Mouse (Mus musculus) stomach, embryonic 14.5 days (tissue): ENCODE results near the gene Nop16. TPM values are rescaled to one million over a fixed set of nuclear protein-coding genes. Genes with fewer than 3 reads are reported as not detected.

Experiments
- microRNA-seq: library from miRNA; unstranded; fragments of <30 nt; microRNA quantifications from one replicate; pipeline ENCODE4, GENCODE M21; 2016
- polyA plus RNA-seq: library from polyadenylated mRNA; unstranded; fragments of >200 nt; fragmentation: Nextera tagmentation; extraction: Ambion mirVana; gene quantifications from 2 replicates; pipeline ENCODE4 v1.2.1, GENCODE M21; 2014

The Nop16 gene
- polyA plus RNA-seq, 1 experiment from 2014 or later = 87.5 TPM

Small RNAs within 50 kb of the gene (microRNA-seq; reads per million reads assigned to microRNA genes)
- not detected for gene Gm24195

Other genes with a start within 250 kb of the Nop16 start
- 7.7 and 8.7 TPM in 2 replicates for gene Cplx2, start 218.7 kb downstream of the Nop16 start, polyA plus RNA-seq
- 132 and 150 TPM in 2 replicates for gene Thoc3, start 121.2 kb downstream of the Nop16 start, polyA plus RNA-seq
- gene Simc1, start 86.3 kb downstream of the Nop16 start, polyA plus RNA-seq = 15.6 and 16.6 TPM in 2 replicates
- 129 and 138 TPM in 2 replicates for gene 4833439L19Rik, start 24.7 kb downstream of the Nop16 start, polyA plus RNA-seq
- 25.8 and 28.9 TPM in 2 replicates for gene Arl10, start 15.1 kb downstream of the Nop16 start, polyA plus RNA-seq
- 205 and 233 TPM in 2 replicates for gene Higd2a, start 117 bp upstream of the Nop16 start, polyA plus RNA-seq
- 40.3 and 45.6 TPM in 2 replicates for gene Cltb, start 21.3 kb upstream of the Nop16 start, polyA plus RNA-seq
- 120 and 131 TPM in 2 replicates for gene Faf2, start 31.7 kb upstream of the Nop16 start, polyA plus RNA-seq
- gene Rnf44, start 103.8 kb upstream of the Nop16 start, polyA plus RNA-seq = 71.7 and 83.9 TPM in 2 replicates
- gene Cdhr2, start 111.4 kb upstream of the Nop16 start, polyA plus RNA-seq = 1.00 and 1.1 TPM in 2 replicates
- gene Gprin1, start 159.8 kb upstream of the Nop16 start, polyA plus RNA-seq = 0.65 and 0.90 TPM in 2 replicates
- 0.59 and 0.74 TPM in 2 replicates for gene Sncb, start 176.5 kb upstream of the Nop16 start, polyA plus RNA-seq
- gene Eif4e1b, start 193.9 kb upstream of the Nop16 start, polyA plus RNA-seq = not detected in 2 replicates
- gene Tspan17, start 199.3 kb upstream of the Nop16 start, polyA plus RNA-seq = 7.8 and 11.6 TPM in 2 replicates